Mouse (Mus musculus) E14TG2a.4 (cell line): ENCODE measurements around the gene Vstm5.

Experiments
- CTCF ChIP-seq: conservative IDR thresholded peaks from 2 replicates; pipeline ENCODE4 v1.5.1; 2014; ENCODE audit warnings: low read length
- POU5F1 ChIP-seq: IDR thresholded peaks from 2 replicates; pipeline ENCODE4 v1.6.1; 2014; ENCODE audit warnings: low read length, borderline replicate concordance

- no peak for TF ChIP-seq CTCF
- no peak for TF ChIP-seq POU5F1
These were observed 67.7 kb downstream of the Vstm5 start, which contains the start of gene 4931406C07Rik for GRCm38 (mm10) chr9:15306398-15307119.
